Mouse (Mus musculus) liver, embryonic 14.5 days (tissue): ENCODE data around the gene Mdc1.

Source experiments
- CTCF ChIP-seq: IDR thresholded peaks from 2 replicates; pipeline ENCODE4 v1.5.1; 2016; ENCODE audit warnings: antibody characterized with exemption, low read depth, control low read depth
- EP300 ChIP-seq: IDR thresholded peaks from 2 replicates; pipeline ENCODE4 v1.6.1; 2016; ENCODE audit warnings: antibody characterized with exemption, low read depth

DNA sequence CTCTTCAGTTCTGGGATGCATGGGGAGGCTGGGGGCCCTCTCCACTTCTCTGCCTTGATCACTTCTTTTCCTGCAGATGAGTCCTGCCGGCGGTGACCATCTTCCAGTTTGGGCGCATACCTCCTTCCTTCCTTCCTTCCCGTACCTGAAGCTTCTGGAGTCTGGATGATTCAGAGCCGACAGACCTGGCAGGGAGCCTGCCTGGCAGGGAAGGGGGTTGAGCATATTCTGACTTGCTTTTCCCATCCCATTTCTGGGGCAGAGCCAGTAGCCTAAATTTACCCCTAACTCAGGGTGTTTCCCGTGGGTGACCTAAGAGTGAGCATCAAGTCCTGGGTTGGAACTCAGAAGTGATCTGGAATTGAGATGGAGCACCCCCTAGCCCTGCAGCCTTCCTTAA, 33.4 kb downstream of the Mdc1 start:
- no peak for TF ChIP-seq CTCF
- TF ChIP-seq EP300 = no peak
